Mouse (Mus musculus) CD4-positive naive resting alpha-beta T cell, adult 76 days (primary cell): ENCODE data around the gene Smok2a. TPM values are rescaled to one million over a fixed set of nuclear protein-coding genes. Genes with fewer than 3 reads are reported as not detected.

Experiments used
- total RNA-seq: library from RNA; stranded (reverse); gene quantifications from one replicate; pipeline ENCODE4 v1.2.4, GENCODE M21; 2023

Smok2a gene
- not detected for total RNA-seq

DNA sequence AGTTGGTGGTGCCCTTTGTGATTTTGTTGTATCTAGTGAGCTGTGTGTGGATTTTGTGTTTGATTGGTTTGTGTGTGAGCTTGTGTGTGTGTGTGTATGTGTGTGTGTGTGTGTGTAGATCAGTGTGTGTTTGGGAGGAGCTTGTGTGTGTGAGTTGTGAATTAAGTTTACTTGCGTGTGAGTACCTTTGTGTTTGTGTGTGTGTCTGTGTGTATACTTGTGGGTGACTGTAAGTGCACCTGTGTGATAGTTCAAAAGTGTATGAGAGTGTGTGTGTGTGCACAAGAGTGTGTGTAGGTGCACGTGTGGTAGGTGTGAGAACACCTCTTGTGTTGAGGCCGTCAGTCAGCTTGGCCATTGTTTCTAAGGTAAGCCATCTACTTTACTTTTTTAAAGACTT lies at the start of gene Smok2a:
Gene Smok2a (plus strand): TSS at position 301 of the 400 bp plus-strand sequence.

GRCm38 (mm10) chr17:13229957-13230356 lies 9.0 kb downstream of the Smok2a start, which contains the start of gene Smok2b:
Gene Smok2b, plus strand, starts transcription at chr17:13230257.

Other genes starting within 250 kb of the Smok2a start
- gene Wtap, start 227.0 kb upstream of the Smok2a start, total RNA-seq: 120 TPM
- gene Sod2, start 214.3 kb upstream of the Smok2a start, total RNA-seq: 58.1 TPM
- gene Gpr31b, start 168.9 kb upstream of the Smok2a start, total RNA-seq: not detected
- not detected for gene Tcp10b, start 160.1 kb upstream of the Smok2a start, total RNA-seq
- gene Unc93a, start 89.4 kb upstream of the Smok2a start, total RNA-seq: 0.23 TPM
- gene Smok2b, start 9.1 kb downstream of the Smok2a start, total RNA-seq: not detected
- not detected for gene Tcp10c, start 133.4 kb downstream of the Smok2a start, total RNA-seq